Mouse (Mus musculus): ENCODE measurements around the gene Olfr317. TPM values are rescaled to one million over a fixed set of nuclear protein-coding genes. Genes with fewer than 3 reads are reported as not detected.
"Not testable (repeated sequence)": the region's sequence is repeated elsewhere in the genome, so short reads cannot be mapped to it uniquely, and the experiment has no call there.

Gene Olfr317
- total RNA-seq (2017), result not detected in 3 replicates

- no peak for ATAC-seq (replicated peaks; ENCODE audit: insufficient number of reproducible peaks, low FRiP score, low TSS enrichment, poor library complexity, severe bottlenecking)
These were observed at the start of gene Olfr317 for GRCm38 (mm10) chr11:58738792-58739262. Olfr317 (minus strand) TSS chr11:58739212.

GRCm38 (mm10) chr11:58788346-58788745 lies 49.3 kb upstream of the Olfr317 start:
- ATAC-seq (replicated peaks; ENCODE audit: insufficient number of reproducible peaks, low FRiP score, low TSS enrichment, poor library complexity, severe bottlenecking), result no peak

- ATAC-seq (replicated peaks; ENCODE audit: insufficient number of reproducible peaks, low FRiP score, low TSS enrichment, poor library complexity, severe bottlenecking), result no peak
These were observed 48.6 kb upstream of the Olfr317 start for GRCm38 (mm10) chr11:58787651-58788050.

GRCm38 (mm10) chr11:58784182-58784581 lies 45.2 kb upstream of the Olfr317 start:
- ATAC-seq (replicated peaks; ENCODE audit: insufficient number of reproducible peaks, low FRiP score, low TSS enrichment, poor library complexity, severe bottlenecking), result no peak

GRCm38 (mm10) chr11:58782480-58783089 lies 43.6 kb upstream of the Olfr317 start, which contains the start of gene Olfr314:
Olfr314 (plus strand) TSS chr11:58782952.
- no peak for ATAC-seq (replicated peaks; ENCODE audit: insufficient number of reproducible peaks, low FRiP score, low TSS enrichment, poor library complexity, severe bottlenecking)

GRCm38 (mm10) chr11:58772888-58773287 lies 33.9 kb upstream of the Olfr317 start, which contains the start of gene Olfr315:
Olfr315 (plus strand) TSS chr11:58773188.
- no peak for ATAC-seq (replicated peaks; ENCODE audit: insufficient number of reproducible peaks, low FRiP score, low TSS enrichment, poor library complexity, severe bottlenecking)

- no peak for ATAC-seq (replicated peaks; ENCODE audit: insufficient number of reproducible peaks, low FRiP score, low TSS enrichment, poor library complexity, severe bottlenecking)
These were observed 13.4 kb upstream of the Olfr317 start, which contains the start of gene Olfr316 for GRCm38 (mm10) chr11:58752434-58752833. Olfr316 (plus strand) TSS chr11:58752734.

GRCm38 (mm10) chr11:58751096-58751495 lies 12.1 kb upstream of the Olfr317 start:
- not testable (repeated sequence) for ATAC-seq (replicated peaks; ENCODE audit: insufficient number of reproducible peaks, low FRiP score, low TSS enrichment, poor library complexity, severe bottlenecking)

GRCm38 (mm10) chr11:58733372-58733771 lies 5.6 kb downstream of the Olfr317 start:
- ATAC-seq (replicated peaks; ENCODE audit: insufficient number of reproducible peaks, low FRiP score, low TSS enrichment, poor library complexity, severe bottlenecking), result no peak

- not testable (repeated sequence) for ATAC-seq (replicated peaks; ENCODE audit: insufficient number of reproducible peaks, low FRiP score, low TSS enrichment, poor library complexity, severe bottlenecking)
These were observed 10.9 kb downstream of the Olfr317 start for GRCm38 (mm10) chr11:58727896-58728650.

- ATAC-seq (replicated peaks; ENCODE audit: insufficient number of reproducible peaks, low FRiP score, low TSS enrichment, poor library complexity, severe bottlenecking), result no peak
These were observed 15.1 kb downstream of the Olfr317 start, which contains the start of gene Olfr318 for GRCm38 (mm10) chr11:58723914-58724313. Olfr318 (minus strand) TSS chr11:58724014.

- no peak for ATAC-seq (replicated peaks; ENCODE audit: insufficient number of reproducible peaks, low FRiP score, low TSS enrichment, poor library complexity, severe bottlenecking)
These were observed 19.3 kb downstream of the Olfr317 start for GRCm38 (mm10) chr11:58719701-58720100.

GRCm38 (mm10) chr11:58717723-58718122 lies 21.3 kb downstream of the Olfr317 start:
- not testable (repeated sequence) for ATAC-seq (replicated peaks; ENCODE audit: insufficient number of reproducible peaks, low FRiP score, low TSS enrichment, poor library complexity, severe bottlenecking)

- ATAC-seq (replicated peaks; ENCODE audit: insufficient number of reproducible peaks, low FRiP score, low TSS enrichment, poor library complexity, severe bottlenecking), result no peak
These were observed 29.9 kb downstream of the Olfr317 start for GRCm38 (mm10) chr11:58709086-58709485.

GRCm38 (mm10) chr11:58698862-58699261 lies 40.1 kb downstream of the Olfr317 start, which contains the start of gene Olfr319:
Olfr319 (plus strand) TSS chr11:58699162.
- ATAC-seq (replicated peaks; ENCODE audit: insufficient number of reproducible peaks, low FRiP score, low TSS enrichment, poor library complexity, severe bottlenecking), result no peak

Other genes starting within 250 kb of the Olfr317 start
- not detected in 3 replicates for gene Olfr332, start 246.7 kb downstream of the Olfr317 start, total RNA-seq (2017)
- gene Olfr331, start 236.6 kb downstream of the Olfr317 start, total RNA-seq (2017), result not detected in 3 replicates
- not detected in 3 replicates for gene Olfr330, start 204.4 kb downstream of the Olfr317 start, total RNA-seq (2017)
- not detected in 3 replicates for gene Olfr329-ps, start 192.8 kb downstream of the Olfr317 start, total RNA-seq (2017)
- gene Olfr328, start 183.6 kb downstream of the Olfr317 start, total RNA-seq (2017), result 0.43 TPM in 1 of 3 replicates, not detected in the others
- gene Olfr224, start 168.7 kb downstream of the Olfr317 start, total RNA-seq (2017), result not detected in 3 replicates
- gene Olfr325, start 161.5 kb downstream of the Olfr317 start, total RNA-seq (2017), result not detected in 3 replicates
- gene Olfr324, start 144.1 kb downstream of the Olfr317 start, total RNA-seq (2017), result not detected in 3 replicates
- not detected in 3 replicates for gene 2210407C18Rik, start 123.1 kb downstream of the Olfr317 start, total RNA-seq (2017)
- gene Olfr323, start 108.7 kb downstream of the Olfr317 start, total RNA-seq (2017), result not detected in 3 replicates
- gene Trim58, start 98.7 kb downstream of the Olfr317 start, total RNA-seq (2017), result not detected in 3 replicates
- gene Olfr322, start 80.4 kb downstream of the Olfr317 start, total RNA-seq (2017), result not detected in 3 replicates
- not detected in 3 replicates for gene Olfr320, start 58.1 kb downstream of the Olfr317 start, total RNA-seq (2017)
- gene Olfr319, start 40.0 kb downstream of the Olfr317 start, total RNA-seq (2017), result not detected in 3 replicates
- not detected in 3 replicates for gene Olfr318, start 15.2 kb downstream of the Olfr317 start, total RNA-seq (2017)
- not detected in 3 replicates for gene Olfr316, start 13.5 kb upstream of the Olfr317 start, total RNA-seq (2017)
- not detected in 3 replicates for gene Olfr315, start 34.0 kb upstream of the Olfr317 start, total RNA-seq (2017)
- not detected in 3 replicates for gene Olfr314, start 43.7 kb upstream of the Olfr317 start, total RNA-seq (2017)
- not detected in 3 replicates for gene Fam183b, start 62.7 kb upstream of the Olfr317 start, total RNA-seq (2017)
- gene Olfr313, start 75.8 kb upstream of the Olfr317 start, total RNA-seq (2017), result not detected in 3 replicates
- gene Olfr312, start 90.0 kb upstream of the Olfr317 start, total RNA-seq (2017), result not detected in 3 replicates
- gene Olfr311, start 100.0 kb upstream of the Olfr317 start, total RNA-seq (2017), result not detected in 3 replicates
- 4.3 to 16.7 TPM (median 6.6 TPM) in 3 replicates for gene Gm12258, start 107.9 kb upstream of the Olfr317 start, total RNA-seq (2017)
- gene 2810021J22Rik, start 128.0 kb upstream of the Olfr317 start, total RNA-seq (2017), result 3.4 to 10.0 TPM (median 3.9 TPM) in 3 replicates
- 9.4 to 12.8 TPM (median 10.7 TPM) in 3 replicates for gene Zfp39, start 165.0 kb upstream of the Olfr317 start, total RNA-seq (2017)
- gene Btnl10, start 178.7 kb upstream of the Olfr317 start, total RNA-seq (2017), result not detected in 3 replicates
- 42.2 to 79.7 TPM (median 47.8 TPM) in 3 replicates for gene Rnf187, start 199.7 kb upstream of the Olfr317 start, total RNA-seq (2017)
- gene Hist3h2ba, start 209.7 kb upstream of the Olfr317 start, total RNA-seq (2017), result 1.7 TPM in 2 of 3 replicates, not detected in the other
- 35.6 to 52.4 TPM (median 42.1 TPM) in 3 replicates for gene Hist3h2a, start 215.5 kb upstream of the Olfr317 start, total RNA-seq (2017)
- 0.29 TPM in 1 of 3 replicates, not detected in the others for gene Trim17, start 215.5 kb upstream of the Olfr317 start, total RNA-seq (2017)
- 32.0 to 47.3 TPM (median 32.7 TPM) in 3 replicates for gene Trim11, start 238.9 kb upstream of the Olfr317 start, total RNA-seq (2017)

All from monocyte, adult 5-6 weeks (primary cell).